Mouse (Mus musculus) testis, adult 2 months (tissue): Measurements from ENCODE around the gene Tnk1.

Experiments
- CTCF ChIP-seq: fragments of 200-500 bp; IDR thresholded peaks from 2 replicates; pipeline ENCODE4 v1.5.1; 2012; ENCODE audit warnings: low read depth, mild to moderate bottlenecking, inconsistent platforms, low read length, moderate library complexity; ENCODE audit not compliant: control insufficient read depth, insufficient read depth, insufficient replicate concordance
- POLR2A ChIP-seq: fragments of 200-500 bp; IDR thresholded peaks from 2 replicates; pipeline ENCODE4 v1.6.1; 2012; ENCODE audit warnings: low read depth, mild to moderate bottlenecking, inconsistent platforms, low read length, moderate library complexity; ENCODE audit not compliant: control insufficient read depth

- TF ChIP-seq CTCF (no peak), POLR2A (no peak)
Measured at GRCm38 (mm10) chr11:69849128-69849527, 9.4 kb downstream of the Tnk1 start.
